Comparison of ENCODE assay signal across 12 mouse cellular contexts in genomic region chr16:21315751-21316151, GRCm38 (mm10).
DNase-seq lines count a peak whose midpoint lies in the region; ATAC-seq and TF ChIP-seq lines count a peak whose summit lies in the region.
"Had no signal": no experiment of that assay in that cellular context is flagged by ENCODE, and none has a peak within 500 bp of the region (broad histone marks: within the 10 kb centered on the region; RNA-seq: fewer than 3 reads in every experiment).

No protein-coding gene starts in this region.

- no peaks in the 10 kb centered on the region for H3K79me2 ChIP-seq in myocyte (ENCODE audit: control insufficient read depth, insufficient read depth)

- H3K9ac ChIP-seq in heart, embryonic 13.5 days, result peak overlapping the region; percentile 58
- H3K9ac ChIP-seq in lung, postnatal 0 days (replicated peaks; ENCODE audit: low read depth), result no peak overlapping the region
- H3K9ac ChIP-seq: embryonic facial prominence, embryonic 15.5 days had no signal

- H3K4me1 ChIP-seq in heart, embryonic 13.5 days, result peaks cover 62% of the 10 kb centered on the region
- H3K4me1 ChIP-seq in lung, postnatal 0 days (ENCODE audit: insufficient read depth, low read depth, low read length), result peaks cover 5% of the 10 kb centered on the region; the same call in 1 of the 2 replicates

- H3K4me2 ChIP-seq in heart, embryonic 13.5 days, result no peak overlapping the region
- no peak overlapping the region for H3K4me2 ChIP-seq in lung, postnatal 0 days (replicated peaks; ENCODE audit: low read depth, low read length)
- peak overlapping the region; percentile 8 for H3K4me2 ChIP-seq in myocyte (ENCODE audit: low read depth)
- H3K4me2 ChIP-seq: embryonic facial prominence, embryonic 15.5 days had no signal

- no peak overlapping the region for H3K4me3 ChIP-seq in heart, embryonic 13.5 days
- H3K4me3 ChIP-seq in lung, postnatal 0 days (ENCODE audit: low read depth, low read length), result no peak overlapping the region
- H3K4me3 ChIP-seq in myocyte, result no peak overlapping the region
- H3K4me3 ChIP-seq: embryonic facial prominence, embryonic 15.5 days; heart, adult 2 months had no signal

- no peak for TF ChIP-seq EP300 in lung, postnatal 0 days (IDR thresholded peaks at IDR 0.05)

- no peaks in the 10 kb centered on the region for H3K36me3 ChIP-seq in heart, embryonic 13.5 days
- H3K36me3 ChIP-seq in lung, postnatal 0 days (ENCODE audit: insufficient read depth, low read length), result no peaks in the 10 kb centered on the region
- H3K36me3 ChIP-seq in myocyte (ENCODE audit: control insufficient read depth, insufficient read depth), result no peaks in the 10 kb centered on the region
- H3K36me3 ChIP-seq: embryonic facial prominence, embryonic 15.5 days had no signal

- peak overlapping the region; percentile 28; the same call in 1 of the 2 replicates for H3K27ac ChIP-seq in heart, embryonic 13.5 days (replicated peaks)
- H3K27ac ChIP-seq in lung, postnatal 0 days (ENCODE audit: low read length), result no peak overlapping the region
- H3K27ac ChIP-seq: embryonic facial prominence, embryonic 15.5 days; heart, adult 2 months had no signal

- no peak for DNase-seq in heart, adult 18-20 months
- peak; percentile 56 for DNase-seq in lung, postnatal 0 days (ENCODE audit: low spot score)
- DNase-seq in lung, postnatal 14 days, result no peak
- DNase-seq in fibroblast of lung, adult 2 months (ENCODE audit: low read depth), result peak; percentile 62
- DNase-seq: cerebellum, postnatal 36 days; heart, adult 2 months; thymus, adult 2 months had no signal

- H3K27me3 ChIP-seq in heart, embryonic 13.5 days (replicated peaks), result peaks cover 3% of the 10 kb centered on the region; the same call in 1 of the 2 replicates
- no peaks in the 10 kb centered on the region for H3K27me3 ChIP-seq in lung, postnatal 0 days (replicated peaks; ENCODE audit: insufficient read depth, low read length)
- no peaks in the 10 kb centered on the region for H3K27me3 ChIP-seq in myocyte (ENCODE audit: control insufficient read depth, insufficient read depth, insufficient read length)
- H3K27me3 ChIP-seq: embryonic facial prominence, embryonic 15.5 days had no signal

- H3ac ChIP-seq in myocyte (ENCODE audit: control insufficient read depth, insufficient read length), result no peak overlapping the region

- no peak for ATAC-seq in heart, embryonic 13.5 days (ENCODE audit: extremely low read depth, insufficient number of reproducible peaks, low FRiP score, low TSS enrichment)
- ATAC-seq in lung, postnatal 0 days, result peak; percentile 46
- no peak for ATAC-seq in inflammation-experienced regulatory T-cells, adult 6 months
- ATAC-seq in megakaryocyte progenitor cell, adult 5-6 weeks (replicated peaks; ENCODE audit: poor library complexity), result no peak

- TF ChIP-seq POLR2A in myocyte (IDR thresholded peaks at IDR 0.05; ENCODE audit: insufficient read length, low read depth), result no peak

- WGBS in heart, embryonic 13.5 days, result 21% methylated on average over 6 of the region's 6 CpGs
- WGBS in lung, postnatal 0 days, result 8% methylated on average over 6 of the region's 6 CpGs

- no peaks in the 10 kb centered on the region for H3K9me3 ChIP-seq in heart, embryonic 13.5 days
- no peaks in the 10 kb centered on the region for H3K9me3 ChIP-seq in lung, postnatal 0 days (ENCODE audit: low read length)
- H3K9me3 ChIP-seq: embryonic facial prominence, embryonic 15.5 days had no signal

- no peak for TF ChIP-seq CTCF in lung, postnatal 0 days (IDR thresholded peaks at IDR 0.05)

TF ChIP-seq in myocyte, 11 proteins besides CTCF, POLR2A, EP300 and RAD21:
- TF ChIP-seq REST (IDR thresholded peaks at IDR 0.05; ENCODE audit: insufficient read depth, insufficient read length) (no peak), POLR2AphosphoS2 (IDR thresholded peaks at IDR 0.05; ENCODE audit: insufficient read length, low read depth) (no peak), MYOD1 (IDR thresholded peaks at IDR 0.05; ENCODE audit: control insufficient read depth in 1 of 3, insufficient read length in 2 of 3, low read depth in 2 of 3) (peak in 1 of 3 experiments; percentile 55), TCF3 (IDR thresholded peaks at IDR 0.05; ENCODE audit: insufficient read length, low read depth) (no peak), CEBPB (IDR thresholded peaks at IDR 0.05; ENCODE audit: insufficient read depth, poor library complexity, severe bottlenecking) (no peak), SRF (IDR thresholded peaks at IDR 0.05; ENCODE audit: control insufficient read depth, insufficient read length, low read depth) (no peak), MAX (IDR thresholded peaks at IDR 0.05; ENCODE audit: low read depth) (no peak), MYOG (IDR thresholded peaks at IDR 0.05; ENCODE audit: control insufficient read depth in 1 of 3, insufficient read depth in 1 of 3, insufficient read length in 2 of 3, low read depth in 2 of 3) (peak in 1 of 3 experiments; percentile 19)

Comparison
In these comparisons a context has a peak if more than half of its experiments do, and no peak if none do; other contexts are left out.
1. DNase-seq: peak in lung, postnatal 0 days (single experiment) and fibroblast of lung, adult 2 months (single experiment); none in heart, adult 18-20 months (0 of 2) and lung, postnatal 14 days (single experiment).